Mouse (Mus musculus): ENCODE results near the gene Ptk7. TPM values are rescaled to one million over a fixed set of nuclear protein-coding genes. Genes with fewer than 3 reads are reported as not detected.

The Ptk7 gene
- polyA plus RNA-seq, 1 experiment from 2014 or later, result 0.04 TPM

DNA sequence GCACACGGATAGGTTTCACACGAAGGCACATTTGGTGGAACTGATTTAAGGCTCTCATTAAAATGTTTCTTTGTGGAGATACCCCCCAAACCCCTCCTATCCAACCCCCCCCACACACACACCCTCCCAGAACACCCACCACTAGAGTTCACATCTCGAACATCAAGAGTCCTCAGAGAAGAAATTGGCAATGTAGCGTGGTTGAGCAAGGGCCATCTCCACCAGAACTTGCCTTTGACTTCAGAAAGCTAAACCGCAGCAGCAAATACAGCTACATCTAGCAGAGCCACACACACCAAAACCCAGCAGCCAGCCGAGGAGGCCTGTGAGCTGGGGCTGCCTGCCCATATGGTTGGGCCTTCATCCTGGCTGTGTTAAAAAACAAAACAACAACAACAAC, 1.9 kb downstream of the Ptk7 start:
- Histone ChIP-seq H3K79me2 (ENCODE audit: inconsistent target) (no peaks in the 10 kb centered on the region), H3K36me3 (ENCODE audit: inconsistent target) (peaks cover 24% of the 10 kb centered on the region), H3K27ac (no peak overlapping the region), H3K4me3 (ENCODE audit: inconsistent target) (no peak overlapping the region)
- WGBS (ENCODE audit: missing documents), result 88% methylated on average over 6 of the region's 6 CpGs

DNA sequence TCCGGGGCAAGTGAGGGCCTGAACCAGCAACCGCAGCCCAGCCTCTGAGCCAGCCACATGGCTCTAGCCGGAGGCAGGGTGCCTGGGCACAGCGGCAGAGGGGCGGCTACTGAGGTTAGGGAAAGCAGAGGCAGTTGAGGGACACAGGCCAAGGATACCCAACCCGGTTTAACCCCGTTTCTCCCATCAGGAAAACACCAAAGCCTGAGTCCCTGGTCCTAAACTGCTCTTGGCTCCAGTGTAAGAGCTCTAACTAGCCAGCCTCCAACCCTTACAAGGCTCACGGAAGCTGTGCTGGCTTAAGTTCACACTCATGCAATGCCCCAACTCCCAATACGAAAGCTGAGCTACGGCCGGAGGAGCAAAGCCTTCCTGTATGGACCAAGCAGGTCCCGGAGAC, 4.7 kb downstream of the Ptk7 start:
- no peak overlapping the region for H3K27ac ChIP-seq
- WGBS (ENCODE audit: missing documents), result 75% methylated on average over 12 of the region's 12 CpGs
- H3K79me2 ChIP-seq (ENCODE audit: inconsistent target), result no peaks in the 10 kb centered on the region
- no peaks in the 10 kb centered on the region for H3K36me3 ChIP-seq (ENCODE audit: inconsistent target)
- no peak overlapping the region for H3K4me3 ChIP-seq (ENCODE audit: inconsistent target)

DNA sequence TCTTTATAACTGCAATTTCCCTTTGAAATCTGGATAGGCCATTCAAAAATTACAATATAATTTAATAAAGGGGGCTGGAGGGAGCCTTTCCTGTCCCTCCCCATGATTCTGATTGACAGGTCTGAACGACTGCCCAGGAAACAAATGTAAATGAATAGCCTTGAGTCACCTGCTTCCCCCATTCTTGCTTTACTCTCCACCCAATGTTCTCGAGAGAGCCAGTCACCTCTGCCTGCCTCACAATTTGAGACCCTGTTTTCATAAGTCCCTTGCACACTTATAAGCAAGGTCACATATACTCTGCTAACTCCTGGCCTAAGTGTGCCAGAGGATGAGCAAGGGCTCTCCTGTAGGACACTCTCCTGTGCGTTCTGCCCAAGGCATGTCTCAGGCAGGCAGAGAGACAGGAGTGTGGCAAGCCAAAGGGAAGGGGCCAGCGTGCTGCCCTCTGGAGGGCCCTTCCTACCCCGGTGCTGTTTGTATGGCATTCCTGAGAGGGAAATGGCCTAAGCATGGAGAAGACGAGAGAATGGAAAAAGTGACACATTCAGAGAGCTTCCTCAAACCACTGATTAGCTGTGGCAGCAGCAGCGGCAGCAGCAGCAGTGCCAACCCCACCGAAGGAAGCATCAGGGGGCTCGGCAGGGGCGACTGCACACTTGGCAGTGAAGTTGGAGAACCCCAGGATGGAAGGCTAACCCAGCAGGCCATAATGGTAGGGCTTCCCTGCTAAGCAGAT, 5.3 kb downstream of the Ptk7 start:
- no peak overlapping the region for H3K4me3 ChIP-seq (ENCODE audit: inconsistent target)
- 14% methylated on average over 10 of the region's 10 CpGs for WGBS (ENCODE audit: missing documents)
- no peak overlapping the region for H3K27ac ChIP-seq

DNA sequence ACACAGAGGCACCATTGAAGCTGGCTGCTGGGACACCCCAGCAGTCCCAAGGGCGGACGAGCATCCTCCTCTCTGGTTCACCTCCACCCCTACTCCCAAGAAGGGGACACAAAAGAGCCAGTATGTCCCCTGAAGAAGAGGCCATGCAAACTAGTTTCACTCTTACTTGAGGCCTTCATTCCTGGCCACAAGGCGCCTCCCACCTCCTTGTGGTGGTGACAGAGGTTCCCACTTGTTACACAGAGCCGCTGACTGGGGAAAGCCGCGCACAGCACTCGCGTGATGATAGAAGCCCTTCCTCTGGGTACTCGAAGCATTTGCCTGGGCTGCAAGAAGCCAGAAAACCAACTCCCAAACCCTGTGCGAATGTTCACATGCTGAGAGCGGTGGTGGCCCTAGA, 7.0 kb downstream of the Ptk7 start:
- Histone ChIP-seq H3K36me3 (ENCODE audit: inconsistent target) (no peaks in the 10 kb centered on the region), H3K79me2 (ENCODE audit: inconsistent target) (no peaks in the 10 kb centered on the region), H3K27ac (no peak overlapping the region), H3K4me3 (ENCODE audit: inconsistent target) (no peak overlapping the region)
- WGBS (ENCODE audit: missing documents), result 23% methylated on average over 9 of the region's 11 CpGs

More for the DNA sequence above, 5.3 kb downstream of the Ptk7 start:
- H3K79me2 ChIP-seq (ENCODE audit: inconsistent target), result no peaks in the 10 kb centered on the region
- no peaks in the 10 kb centered on the region for H3K36me3 ChIP-seq (ENCODE audit: inconsistent target)

DNA sequence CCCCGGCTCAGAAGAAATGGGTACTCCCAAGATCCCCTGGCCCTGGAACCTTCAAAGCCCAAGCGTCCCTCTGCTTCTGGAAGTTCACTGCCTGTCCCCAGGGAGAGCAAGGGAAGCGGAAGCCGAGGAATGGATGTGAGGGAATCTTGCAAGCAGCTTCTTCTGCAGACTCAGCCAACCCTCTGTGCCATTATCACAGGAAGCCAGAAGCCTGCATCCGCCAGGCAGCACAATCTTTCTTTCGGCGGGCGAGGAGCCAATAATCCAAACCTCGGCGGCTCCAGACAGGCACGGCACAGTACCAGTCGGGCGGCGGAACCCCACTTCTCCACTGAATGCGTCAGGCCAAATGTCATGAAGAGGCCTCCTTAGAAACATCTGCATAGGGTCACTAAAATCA, 8.0 kb downstream of the Ptk7 start:
- Histone ChIP-seq H3K4me3 (ENCODE audit: inconsistent target) (no peak overlapping the region), H3K36me3 (ENCODE audit: inconsistent target) (no peaks in the 10 kb centered on the region), H3K27ac (no peak overlapping the region), H3K79me2 (ENCODE audit: inconsistent target) (no peaks in the 10 kb centered on the region)
- WGBS (ENCODE audit: missing documents), result 88% methylated on average over 15 of the region's 15 CpGs

DNA sequence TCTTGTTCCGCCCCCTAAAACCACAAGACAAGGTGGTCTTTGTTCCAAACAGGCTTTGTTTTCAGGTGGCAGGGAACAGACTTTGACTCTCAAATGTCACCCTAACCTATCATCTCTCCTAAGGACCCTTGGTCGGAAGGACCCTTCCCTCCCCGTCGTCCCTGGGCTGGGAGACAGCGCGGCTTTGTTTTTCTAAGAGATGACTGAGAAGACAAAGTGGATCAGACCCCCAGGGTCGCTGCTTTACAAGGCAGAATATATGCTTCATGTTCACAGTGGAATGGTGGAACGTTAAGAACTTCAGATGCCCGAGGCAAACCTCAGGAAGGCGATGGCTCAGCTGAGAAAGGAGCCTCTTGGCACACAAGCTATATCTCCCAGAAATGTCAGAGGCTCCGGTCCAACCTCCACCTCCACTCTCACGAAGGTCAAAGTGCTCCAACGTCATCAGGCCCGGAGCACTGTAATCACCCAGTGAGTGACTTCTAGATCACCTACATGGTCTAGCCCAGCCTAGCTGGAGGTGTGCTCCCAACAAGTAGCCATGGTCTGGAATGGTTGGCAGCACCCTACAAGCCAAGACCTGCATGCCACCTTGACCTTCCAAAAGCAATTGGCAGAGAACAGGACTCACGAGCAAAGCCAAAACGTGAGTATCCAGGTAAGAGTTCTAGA, 9.5 kb downstream of the Ptk7 start:
- Histone ChIP-seq H3K36me3 (ENCODE audit: inconsistent target) (no peaks in the 10 kb centered on the region), H3K27ac (no peak overlapping the region), H3K4me3 (ENCODE audit: inconsistent target) (no peak overlapping the region), H3K79me2 (ENCODE audit: inconsistent target) (no peaks in the 10 kb centered on the region)
- 94% methylated on average over 16 of the region's 16 CpGs for WGBS (ENCODE audit: missing documents)

DNA sequence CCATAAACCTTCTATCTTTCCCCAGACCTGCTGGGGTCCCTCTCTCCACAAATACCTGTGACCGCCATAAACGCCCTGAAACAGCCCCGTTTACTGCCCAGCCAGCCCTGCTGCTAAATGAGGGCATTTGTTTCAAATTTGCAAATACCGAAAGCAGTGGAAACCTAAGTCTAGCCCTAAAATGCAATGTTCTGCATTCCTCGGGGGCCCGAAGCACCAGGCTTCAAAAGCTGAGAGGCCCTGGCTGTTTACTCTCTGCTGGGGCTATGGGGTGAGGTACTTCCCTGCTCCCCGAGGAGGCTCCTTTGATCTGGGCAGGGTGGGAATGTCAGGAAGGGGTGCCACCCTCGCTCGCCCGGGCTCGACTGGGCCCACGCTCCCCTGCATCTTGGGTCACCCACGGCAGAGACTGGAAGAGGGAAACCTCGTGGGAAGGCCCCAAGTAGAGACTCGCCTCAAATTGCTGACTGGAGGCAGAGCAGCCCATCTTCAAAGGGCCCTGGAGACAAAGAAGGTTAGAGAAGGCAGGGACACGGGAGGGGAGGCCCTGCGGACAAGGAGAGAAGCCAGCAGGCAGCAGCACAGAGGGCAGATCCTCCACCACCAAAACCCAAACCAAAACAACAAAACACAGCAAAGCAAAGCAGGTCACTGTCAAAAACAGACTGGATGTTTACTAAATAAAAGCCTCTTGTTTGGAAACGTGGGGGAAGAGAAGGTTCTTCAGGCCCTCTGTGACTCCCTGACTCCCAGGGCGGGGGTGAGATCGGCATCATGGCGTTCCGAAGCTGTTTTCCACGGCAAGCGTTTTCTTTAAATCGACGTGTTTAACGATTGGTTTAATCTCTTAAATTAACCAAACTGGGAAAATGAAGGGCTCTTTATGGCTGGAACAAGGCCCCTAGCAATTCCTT, 10.3 kb downstream of the Ptk7 start:
- 85% methylated on average over 27 of the region's 27 CpGs for WGBS (ENCODE audit: missing documents)
- H3K4me3 ChIP-seq (ENCODE audit: inconsistent target), result no peak overlapping the region

DNA sequence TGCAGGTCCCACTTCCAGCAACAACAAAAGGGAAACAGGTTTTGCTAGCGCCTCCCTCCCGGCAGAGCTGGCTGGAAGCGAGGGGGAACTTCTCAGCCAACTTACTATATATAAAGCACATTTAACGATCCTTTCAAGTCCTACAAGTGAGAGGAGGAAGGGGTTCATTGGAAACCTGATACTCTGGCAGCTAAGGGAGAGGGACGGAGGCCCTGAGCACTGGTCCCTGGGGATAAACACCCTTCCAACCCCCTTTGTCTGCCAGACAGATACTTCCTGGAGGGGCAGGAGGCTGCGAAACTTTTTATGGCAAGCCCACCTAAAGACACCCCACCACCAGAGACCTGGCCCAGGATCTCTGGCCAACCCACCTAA, 10.9 kb downstream of the Ptk7 start:
- no peaks in the 10 kb centered on the region for H3K36me3 ChIP-seq (ENCODE audit: inconsistent target)
- H3K27ac ChIP-seq, result no peak overlapping the region
- 69% methylated on average over 6 of the region's 6 CpGs for WGBS (ENCODE audit: missing documents)
- H3K79me2 ChIP-seq (ENCODE audit: inconsistent target), result no peaks in the 10 kb centered on the region
- no peak overlapping the region for H3K4me3 ChIP-seq (ENCODE audit: inconsistent target)

More for the DNA sequence above, 10.3 kb downstream of the Ptk7 start:
- no peaks in the 10 kb centered on the region for H3K79me2 ChIP-seq (ENCODE audit: inconsistent target)
- H3K27ac ChIP-seq, result no peak overlapping the region
- H3K36me3 ChIP-seq (ENCODE audit: inconsistent target), result no peaks in the 10 kb centered on the region

DNA sequence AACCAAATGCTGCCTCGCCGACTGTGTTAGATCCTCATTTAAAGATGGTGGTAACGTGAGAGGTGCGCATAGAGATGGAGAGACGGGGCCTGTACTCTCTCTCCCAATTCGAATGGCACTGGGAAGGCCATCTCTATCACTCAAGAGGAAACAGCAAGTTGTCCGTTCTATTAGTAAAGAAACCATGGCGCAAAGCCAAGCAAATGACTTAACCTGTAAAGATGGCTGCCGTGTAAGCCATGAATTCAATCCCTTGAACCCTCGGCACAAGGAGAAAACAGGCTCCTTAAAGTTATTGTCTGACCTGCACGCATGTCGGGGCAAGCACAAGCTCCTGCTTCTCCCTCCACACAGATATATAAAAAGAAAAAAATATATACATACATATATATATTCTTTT, 11.5 kb downstream of the Ptk7 start:
- 88% methylated on average over 12 of the region's 12 CpGs for WGBS (ENCODE audit: missing documents)
- no peak overlapping the region for H3K4me3 ChIP-seq (ENCODE audit: inconsistent target)

DNA sequence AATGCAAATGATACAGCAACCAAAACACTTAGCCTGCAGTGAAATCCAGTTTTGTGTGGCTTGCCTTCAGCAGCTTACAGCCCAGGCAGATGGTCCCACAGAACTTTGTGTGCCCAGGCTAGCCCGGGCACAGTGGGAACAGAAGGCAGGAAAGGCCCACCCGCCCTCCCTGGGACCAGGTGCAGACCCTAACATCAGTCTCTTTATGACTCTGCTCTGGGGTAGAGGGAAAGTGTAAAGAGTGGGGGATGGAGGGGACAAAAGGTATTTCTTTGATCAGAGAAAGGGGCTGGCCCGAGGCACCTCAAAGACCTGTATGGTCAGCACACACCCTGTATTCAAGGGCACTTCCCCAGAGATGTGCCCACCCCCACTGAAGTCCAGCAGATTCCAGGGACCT, 16.1 kb downstream of the Ptk7 start:
- no peaks in the 10 kb centered on the region for H3K36me3 ChIP-seq (ENCODE audit: inconsistent target)
- no peak overlapping the region for H3K4me3 ChIP-seq (ENCODE audit: inconsistent target)
- 83% methylated on average over 3 of the region's 3 CpGs for WGBS (ENCODE audit: missing documents)
- H3K27ac ChIP-seq, result no peak overlapping the region
- H3K79me2 ChIP-seq (ENCODE audit: inconsistent target), result no peaks in the 10 kb centered on the region

More for the DNA sequence above, 11.5 kb downstream of the Ptk7 start:
- Histone ChIP-seq H3K27ac (no peak overlapping the region), H3K79me2 (ENCODE audit: inconsistent target) (no peaks in the 10 kb centered on the region), H3K36me3 (ENCODE audit: inconsistent target) (no peaks in the 10 kb centered on the region)

DNA sequence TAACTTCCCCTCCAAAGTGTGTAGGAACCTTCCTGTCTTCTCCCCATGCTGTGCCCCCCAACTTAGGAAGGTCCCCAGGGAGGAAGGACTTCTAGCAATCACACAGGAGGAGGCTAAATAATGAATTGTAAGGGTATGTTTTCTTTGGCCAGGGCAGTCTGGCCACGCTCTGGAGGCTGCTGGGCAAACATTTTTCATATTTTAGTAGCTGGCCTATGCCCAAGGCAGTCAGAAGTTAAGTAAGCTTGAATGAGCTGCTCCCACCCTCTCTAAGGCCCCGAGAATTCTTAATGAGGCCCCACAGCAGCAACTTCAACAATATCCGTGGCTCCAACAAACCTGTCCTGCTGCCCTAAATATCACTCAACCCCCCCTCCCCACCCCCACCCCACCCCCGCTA, 16.5 kb downstream of the Ptk7 start:
- H3K79me2 ChIP-seq (ENCODE audit: inconsistent target), result no peaks in the 10 kb centered on the region
- no peak overlapping the region for H3K27ac ChIP-seq
- 70% methylated on average over 4 of the region's 4 CpGs for WGBS (ENCODE audit: missing documents)
- H3K36me3 ChIP-seq (ENCODE audit: inconsistent target), result no peaks in the 10 kb centered on the region
- no peak overlapping the region for H3K4me3 ChIP-seq (ENCODE audit: inconsistent target)

DNA sequence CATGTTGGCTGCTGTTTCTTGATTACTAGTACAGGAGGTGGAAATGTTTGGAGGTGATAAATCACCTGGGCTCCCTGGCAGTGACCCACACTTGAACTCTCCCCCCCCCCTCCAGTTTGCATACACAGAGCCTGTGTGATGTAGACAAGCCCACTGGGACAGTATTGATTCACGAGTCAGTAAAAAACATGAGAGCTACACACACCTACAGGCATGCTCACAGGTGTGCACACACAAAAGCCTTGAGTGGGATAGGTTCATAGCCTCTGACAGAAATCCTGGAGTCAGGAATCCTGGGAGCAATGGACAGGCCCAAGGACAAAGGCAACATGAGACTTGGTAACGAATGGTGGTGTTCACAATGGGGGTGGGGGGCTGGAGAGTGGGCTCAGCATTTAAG, 17.1 kb downstream of the Ptk7 start:
- Histone ChIP-seq H3K27ac (no peak overlapping the region), H3K36me3 (ENCODE audit: inconsistent target) (no peaks in the 10 kb centered on the region), H3K4me3 (ENCODE audit: inconsistent target) (no peak overlapping the region), H3K79me2 (ENCODE audit: inconsistent target) (no peaks in the 10 kb centered on the region)
- 61% methylated on average over 2 of the region's 2 CpGs for WGBS (ENCODE audit: missing documents)

DNA sequence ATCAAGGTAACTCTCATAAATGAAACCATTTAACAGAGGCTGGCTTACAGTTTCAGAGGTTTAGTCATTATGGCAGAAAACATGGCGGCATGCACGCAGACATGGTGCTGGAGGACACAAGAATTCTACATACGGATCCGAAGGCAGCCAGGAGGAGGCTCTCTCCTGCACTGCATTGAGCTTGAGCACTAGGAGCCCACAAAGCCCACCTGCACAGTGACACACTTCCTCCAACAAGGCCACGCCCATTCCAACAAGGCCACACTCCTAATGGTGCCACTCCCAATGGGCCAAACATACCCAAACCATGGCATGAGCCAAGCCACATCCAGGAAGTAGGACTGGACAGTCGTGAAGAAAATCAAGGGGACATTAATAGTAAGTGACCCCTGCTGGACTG, 18.0 kb downstream of the Ptk7 start:
- 97% methylated on average over 6 of the region's 6 CpGs for WGBS (ENCODE audit: missing documents)
- no peaks in the 10 kb centered on the region for H3K79me2 ChIP-seq (ENCODE audit: inconsistent target)
- no peaks in the 10 kb centered on the region for H3K36me3 ChIP-seq (ENCODE audit: inconsistent target)
- H3K4me3 ChIP-seq (ENCODE audit: inconsistent target), result no peak overlapping the region
- no peak overlapping the region for H3K27ac ChIP-seq

DNA sequence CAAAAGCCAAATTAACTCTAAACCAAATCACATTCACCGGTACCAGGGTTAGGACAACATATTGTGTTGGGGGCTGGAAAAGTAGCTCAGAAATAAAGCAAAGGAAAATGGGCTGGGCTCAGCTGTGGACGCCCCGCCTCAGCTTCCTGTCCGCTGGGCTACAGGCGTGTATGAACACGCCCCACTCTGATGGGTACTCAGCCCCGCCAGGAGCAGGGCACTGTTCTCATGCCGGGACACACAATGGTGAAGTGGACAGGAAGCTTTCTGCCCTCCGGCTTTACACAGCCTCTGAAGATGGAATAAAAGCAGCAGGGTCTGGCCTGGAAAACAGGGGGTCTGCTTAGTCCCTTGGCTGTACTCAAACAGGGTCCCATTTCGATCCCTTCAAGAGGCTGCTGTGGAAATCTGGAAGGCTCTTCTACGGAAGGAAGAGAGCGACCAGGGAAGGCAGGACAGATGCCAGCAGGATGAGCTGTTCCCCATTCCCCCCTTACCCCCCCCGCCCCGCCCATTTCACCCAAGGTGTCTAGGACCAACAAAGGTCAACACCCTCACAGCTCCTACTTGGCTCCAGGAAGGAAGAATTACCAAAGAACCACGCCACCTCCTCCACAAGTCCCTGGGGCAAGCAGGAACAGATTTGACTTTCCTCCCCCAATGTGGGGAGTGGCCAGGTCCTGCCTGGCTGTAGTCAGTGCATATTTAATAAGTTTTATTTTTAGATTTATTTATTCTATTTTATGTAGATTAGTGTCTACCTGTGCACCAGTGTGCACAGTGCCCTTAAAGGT, 19.4 kb downstream of the Ptk7 start:
- Histone ChIP-seq H3K27ac (no peak overlapping the region), H3K79me2 (ENCODE audit: inconsistent target) (no peaks in the 10 kb centered on the region), H3K4me3 (ENCODE audit: inconsistent target) (no peak overlapping the region), H3K36me3 (ENCODE audit: inconsistent target) (no peaks in the 10 kb centered on the region)
- 20% methylated on average over 14 of the region's 15 CpGs for WGBS (ENCODE audit: missing documents)

All from macrophage (primary cell).